Mouse (Mus musculus) midbrain, embryonic 11.5 days (tissue): Measurements from ENCODE around the gene Olfr703. TPM values are rescaled to one million over a fixed set of nuclear protein-coding genes. Genes with fewer than 3 reads are reported as not detected.

Experiments
- ATAC-seq: fragments of 200-750 bp; cut with Nextera tagmentation; 2 replicates; pipeline ENCODE4 v1.8.0; 2017; ENCODE audit warnings: moderate TSS enrichment, moderate library complexity; ENCODE audit not compliant: low FRiP score
- DNase-seq: peaks from one replicate; pipeline ENCODE4 v3.0.0; 2015; ENCODE audit warnings: low spot score; ENCODE audit errors: missing footprints
- H3K27ac ChIP-seq: fragments of 300-500 bp; sonication (generic); 2 replicates; pipeline ENCODE4 v1.5.1; 2014; ENCODE audit warnings: low read depth, low read length
- H3K27me3 ChIP-seq: fragments of 300-500 bp; sonication (generic); 2 replicates; pipeline ENCODE4 v1.6.1; 2014; ENCODE audit warnings: mild to moderate bottlenecking, low read length, moderate library complexity, mixed read lengths; ENCODE audit not compliant: control insufficient read depth, insufficient read depth
- H3K36me3 ChIP-seq: fragments of 300-500 bp; sonication (generic); 2 replicates; pipeline ENCODE4 v1.6.1; 2014; ENCODE audit warnings: mild to moderate bottlenecking, low read length, moderate library complexity, mixed read lengths; ENCODE audit not compliant: control insufficient read depth, insufficient read depth
- H3K4me1 ChIP-seq: fragments of 300-500 bp; sonication (generic); 2 replicates; pipeline ENCODE4 v1.6.1; 2014; ENCODE audit warnings: low read length; ENCODE audit not compliant: control insufficient read depth, insufficient read depth
- H3K4me2 ChIP-seq: fragments of 300-500 bp; sonication (generic); 2 replicates; pipeline ENCODE4 v1.6.1; 2014; ENCODE audit warnings: mild to moderate bottlenecking, moderate library complexity
- H3K4me3 ChIP-seq: fragments of 300-500 bp; sonication (generic); 2 replicates; pipeline ENCODE4 v1.5.1; 2014; ENCODE audit warnings: low read depth, low read length
- H3K9ac ChIP-seq: fragments of 300-500 bp; sonication (generic); 2 replicates; pipeline ENCODE4 v1.6.1; 2014; ENCODE audit warnings: low read length
- H3K9me3 ChIP-seq: fragments of 300-500 bp; sonication (generic); 2 replicates; pipeline ENCODE4 v1.6.1; 2016; ENCODE audit warnings: low read length; ENCODE audit not compliant: control insufficient read depth
- WGBS: fragments of 180-500 bp; shearing (Covaris S2); extraction: QIAGEN DNeasy Blood & Tissue Kit; methylation state at CpG from one replicate; pipeline ENCODE4 v1.1.7; 2014; 5-methylcytosine and 5-hydroxymethylcytosine counted together
- polyA plus RNA-seq: library from polyadenylated mRNA; unstranded; fragments of >200 nt; fragmentation: Nextera tagmentation; extraction: Ambion mirVana; gene quantifications from 2 replicates; pipeline ENCODE4 v1.2.1, GENCODE M21; 2014

Gene Olfr703
- polyA plus RNA-seq, result not detected in 2 replicates

GRCm38 (mm10) chr7:106843060-106843459 is at the start of gene Olfr703:
Gene Olfr703 (plus strand): TSS chr7:106843360.
- ATAC-seq (no peak), DNase-seq (no peak)
- no peak within 1 kb of the TSS for H3K27ac ChIP-seq
- H3K4me1 ChIP-seq, result no peaks in the 10 kb centered on the region
- H3K9me3 ChIP-seq, result no peaks in the 10 kb centered on the region
- H3K27me3 ChIP-seq, result no peaks in the 10 kb centered on the region
- no peak within 1 kb of the TSS for H3K9ac ChIP-seq
- no peaks in the 10 kb centered on the region for H3K36me3 ChIP-seq
- no peak within 1 kb of the TSS for H3K4me2 ChIP-seq
- no peak within 1 kb of the TSS for H3K4me3 ChIP-seq
- WGBS, result 65% methylated on average over 2 of the region's 2 CpGs

- 86% methylated on average over 1 of the region's 1 CpGs for WGBS
- ATAC-seq (no peak), DNase-seq (no peak)
- H3K4me1 ChIP-seq, result no peaks in the 10 kb centered on the region
- no peaks in the 10 kb centered on the region for H3K36me3 ChIP-seq
- H3K9ac ChIP-seq, result no peak within 1 kb of the TSS
- no peaks in the 10 kb centered on the region for H3K9me3 ChIP-seq
- no peak within 1 kb of the TSS for H3K4me2 ChIP-seq
- no peak within 1 kb of the TSS for H3K4me3 ChIP-seq
- H3K27ac ChIP-seq, result no peak within 1 kb of the TSS
- no peaks in the 10 kb centered on the region for H3K27me3 ChIP-seq
Observed at GRCm38 (mm10) chr7:106808734-106809133, 34.4 kb upstream of the Olfr703 start, which contains the start of gene Olfr700. Gene Olfr700 (minus strand): TSS chr7:106808834.

- H3K27me3 ChIP-seq, result no peaks in the 10 kb centered on the region
- no peaks in the 10 kb centered on the region for H3K4me1 ChIP-seq
- no peak for DNase-seq
- H3K9ac ChIP-seq, result no peak within 1 kb of the TSS
- no peak for ATAC-seq
- no peaks in the 10 kb centered on the region for H3K36me3 ChIP-seq
- no peak within 1 kb of the TSS for H3K4me2 ChIP-seq
- no peaks in the 10 kb centered on the region for H3K9me3 ChIP-seq
- no peak within 1 kb of the TSS for H3K4me3 ChIP-seq
- no peak within 1 kb of the TSS for H3K27ac ChIP-seq
- 86% methylated on average over 2 of the region's 2 CpGs for WGBS
Observed at GRCm38 (mm10) chr7:106813829-106814228, 29.3 kb upstream of the Olfr703 start, which contains the start of gene Olfr701. Gene Olfr701 (plus strand): TSS chr7:106814129.

- H3K36me3 ChIP-seq, result no peaks in the 10 kb centered on the region
- no peaks in the 10 kb centered on the region for H3K9me3 ChIP-seq
- no peak overlapping the region for H3K4me2 ChIP-seq
- H3K4me1 ChIP-seq, result no peaks in the 10 kb centered on the region
- 66% methylated on average over 2 of the region's 2 CpGs for WGBS
- no peaks in the 10 kb centered on the region for H3K27me3 ChIP-seq
- DNase-seq (no peak), ATAC-seq (no peak)
- no peak overlapping the region for H3K4me3 ChIP-seq
- H3K9ac ChIP-seq, result no peak overlapping the region
- no peak overlapping the region for H3K27ac ChIP-seq
Observed at GRCm38 (mm10) chr7:106815775-106816174, 27.4 kb upstream of the Olfr703 start.

- no peak overlapping the region for H3K9ac ChIP-seq
- DNase-seq (no peak), ATAC-seq (no peak)
- H3K9me3 ChIP-seq, result no peaks in the 10 kb centered on the region
- H3K4me3 ChIP-seq, result no peak overlapping the region
- no peaks in the 10 kb centered on the region for H3K27me3 ChIP-seq
- H3K4me2 ChIP-seq, result no peak overlapping the region
- no peaks in the 10 kb centered on the region for H3K4me1 ChIP-seq
- H3K36me3 ChIP-seq, result no peaks in the 10 kb centered on the region
- H3K27ac ChIP-seq, result no peak overlapping the region
Observed at GRCm38 (mm10) chr7:106818414-106818813, 24.7 kb upstream of the Olfr703 start.

- ATAC-seq (no peak), DNase-seq (no peak)
- no peak within 1 kb of the TSS for H3K4me3 ChIP-seq
- H3K36me3 ChIP-seq, result no peaks in the 10 kb centered on the region
- H3K9me3 ChIP-seq, result no peaks in the 10 kb centered on the region
- no peak within 1 kb of the TSS for H3K9ac ChIP-seq
- H3K4me2 ChIP-seq, result no peak within 1 kb of the TSS
- no peak within 1 kb of the TSS for H3K27ac ChIP-seq
- no peaks in the 10 kb centered on the region for H3K4me1 ChIP-seq
- no peaks in the 10 kb centered on the region for H3K27me3 ChIP-seq
Observed at GRCm38 (mm10) chr7:106833793-106834192, 9.4 kb upstream of the Olfr703 start, which contains the start of gene Olfr702. Gene Olfr702 (minus strand): TSS chr7:106833893.

GRCm38 (mm10) chr7:106862885-106863284 is 19.7 kb downstream of the Olfr703 start, which contains the start of gene Olfr704:
Gene Olfr704 (plus strand): TSS chr7:106863185.
- H3K9me3 ChIP-seq, result no peaks in the 10 kb centered on the region
- no peak for DNase-seq
- H3K27ac ChIP-seq, result no peak within 1 kb of the TSS
- no peak within 1 kb of the TSS for H3K4me3 ChIP-seq
- H3K27me3 ChIP-seq, result no peaks in the 10 kb centered on the region
- no peak within 1 kb of the TSS for H3K4me2 ChIP-seq
- H3K36me3 ChIP-seq, result no peaks in the 10 kb centered on the region
- no peak within 1 kb of the TSS for H3K9ac ChIP-seq
- H3K4me1 ChIP-seq, result no peaks in the 10 kb centered on the region
- no peak for ATAC-seq

- 83% methylated on average over 3 of the region's 3 CpGs for WGBS
- H3K9ac ChIP-seq, result no peak within 1 kb of the TSS
- H3K4me2 ChIP-seq, result no peak within 1 kb of the TSS
- H3K27me3 ChIP-seq, result no peaks in the 10 kb centered on the region
- no peak within 1 kb of the TSS for H3K27ac ChIP-seq
- no peak for ATAC-seq
- no peaks in the 10 kb centered on the region for H3K36me3 ChIP-seq
- no peak within 1 kb of the TSS for H3K4me3 ChIP-seq
- H3K9me3 ChIP-seq, result no peaks in the 10 kb centered on the region
- no peak for DNase-seq
- no peaks in the 10 kb centered on the region for H3K4me1 ChIP-seq
Observed at GRCm38 (mm10) chr7:106876791-106877190, 33.6 kb downstream of the Olfr703 start, which contains the start of gene Olfr705. Gene Olfr705 (minus strand): TSS chr7:106876891.

- Histone ChIP-seq H3K4me3 (no peak within 1 kb of the TSS), H3K9ac (no peak within 1 kb of the TSS), H3K4me2 (no peak within 1 kb of the TSS), H3K36me3 (no peaks in the 10 kb centered on the region), H3K9me3 (no peaks in the 10 kb centered on the region), H3K4me1 (no peaks in the 10 kb centered on the region), H3K27ac (no peak within 1 kb of the TSS), H3K27me3 (no peaks in the 10 kb centered on the region)
- DNase-seq (no peak), ATAC-seq (no peak)
- WGBS, result 80% methylated on average over 2 of the region's 2 CpGs
Observed at GRCm38 (mm10) chr7:106888062-106888461, 44.9 kb downstream of the Olfr703 start, which contains the start of gene Olfr706. Gene Olfr706 (minus strand): TSS chr7:106888162.
